Mouse (Mus musculus): Measurements from ENCODE around the gene Gm9918.

DNA sequence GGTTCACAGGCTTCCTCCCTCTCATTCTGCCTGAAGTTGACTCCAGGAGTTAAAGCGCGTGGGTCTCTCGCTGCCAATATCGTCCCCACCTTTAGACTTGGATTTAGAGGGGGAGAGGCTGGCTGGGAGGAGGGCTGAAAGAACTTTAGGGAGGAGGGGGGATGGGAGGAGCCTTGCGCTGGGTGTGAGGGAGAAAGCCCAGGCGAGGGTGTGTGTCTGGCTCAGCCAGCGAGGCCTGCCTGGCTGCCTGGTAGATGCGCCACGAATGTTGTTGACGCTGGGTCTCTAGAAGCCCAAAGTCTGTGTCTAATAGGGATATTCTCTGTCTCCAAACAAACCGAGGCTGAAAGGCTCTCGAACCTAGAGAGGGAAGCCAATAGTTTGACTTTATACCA is 12.3 kb upstream of the Gm9918 start:
- TF ChIP-seq CTCF (IDR thresholded peaks at IDR 0.05; ENCODE audit: borderline replicate concordance, insufficient read depth, low read depth, low read length) = no peak
- no peak for TF ChIP-seq POLR2A (IDR thresholded peaks at IDR 0.05; ENCODE audit: borderline replicate concordance, insufficient read depth, low read length)

Measured in cerebellum, adult 2 months (tissue).